Mouse (Mus musculus) limb, embryonic 14.5 days (tissue): ENCODE results near the gene Rassf6. TPM values are rescaled to one million over a fixed set of nuclear protein-coding genes. Genes with fewer than 3 reads are reported as not detected.

ENCODE experiments used
- ATAC-seq: fragments of 200-750 bp; cut with Nextera tagmentation; 2 replicates; pipeline ENCODE4 v1.8.0; 2017; ENCODE audit warnings: low read depth, moderate number of reproducible peaks, moderate TSS enrichment; ENCODE audit not compliant: low FRiP score
- DNase-seq: peaks from one replicate; pipeline ENCODE4 v3.0.0-alpha.2; 2015; ENCODE audit warnings: low spot score
- H3K27ac ChIP-seq: fragments of 300-500 bp; sonication (generic); replicated peaks from 2 replicates; pipeline ENCODE4 v1.5.1; 2014; ENCODE audit warnings: low read depth, mild to moderate bottlenecking, low read length, moderate library complexity, mixed read lengths
- H3K27me3 ChIP-seq: fragments of 300-500 bp; sonication (generic); 2 replicates; pipeline ENCODE4 v1.6.1; 2014; ENCODE audit warnings: low read length, mixed read lengths; ENCODE audit not compliant: control insufficient read depth, insufficient read depth
- H3K36me3 ChIP-seq: fragments of 300-500 bp; sonication (generic); 2 replicates; pipeline ENCODE4 v1.6.1; 2014; ENCODE audit warnings: mild to moderate bottlenecking, low read length, moderate library complexity, mixed read lengths; ENCODE audit not compliant: control insufficient read depth, insufficient read depth
- H3K4me1 ChIP-seq: fragments of 300-500 bp; sonication (generic); 2 replicates; pipeline ENCODE4 v1.6.1; 2014; ENCODE audit warnings: antibody characterized with exemption, low read length, mixed read lengths; ENCODE audit not compliant: control insufficient read depth, insufficient read depth
- H3K4me2 ChIP-seq: fragments of 300-500 bp; sonication (generic); replicated peaks from 2 replicates; pipeline ENCODE4 v1.6.1; 2014; ENCODE audit warnings: low read depth, mild to moderate bottlenecking, low read length, moderate library complexity; ENCODE audit not compliant: severe bottlenecking
- H3K4me3 ChIP-seq: fragments of 300-500 bp; sonication (generic); replicated peaks from 2 replicates; pipeline ENCODE4 v1.5.1; 2014; ENCODE audit warnings: low read length
- H3K9ac ChIP-seq: fragments of 300-500 bp; sonication (generic); 2 replicates; pipeline ENCODE4 v1.6.1; 2014; ENCODE audit warnings: mild to moderate bottlenecking, low read depth, low read length, moderate library complexity; ENCODE audit not compliant: severe bottlenecking
- H3K9me3 ChIP-seq: fragments of 300-500 bp; sonication (generic); 2 replicates; pipeline ENCODE4 v1.6.1; 2016; ENCODE audit warnings: low read length; ENCODE audit not compliant: control insufficient read depth
- POLR2A ChIP-seq: fragments of 200-500 bp; IDR thresholded peaks from 2 replicates; pipeline ENCODE4 v1.8.0; 2012; ENCODE audit warnings: inconsistent platforms, mild to moderate bottlenecking, moderate library complexity, borderline replicate concordance; ENCODE audit not compliant: insufficient read depth, insufficient read length; ENCODE audit errors: extremely low read depth
- WGBS: fragments of 180-500 bp; shearing (Covaris S2); extraction: QIAGEN DNeasy Blood & Tissue Kit; methylation state at CpG from one replicate; pipeline ENCODE4 v1.1.7; 2014; 5-methylcytosine and 5-hydroxymethylcytosine counted together
- polyA plus RNA-seq, 2 experiments: library from polyadenylated mRNA; depleted of rRNA in 1 of 2; stranded (reverse) in 1 of 2; unstranded in 1 of 2; fragments of >200 nt; fragmentation: Nextera tagmentation in 1 of 2; extraction: Ambion mirVana in 1 of 2; gene quantifications; 2 replicates each; pipeline versions ENCODE4 v1.2.1 to v1.2.3; 2012 to 2014

The Rassf6 gene
- polyA plus RNA-seq, 2 experiments, result 1.2 to 3.3 TPM

GRCm38 (mm10) chr5:90611996-90612611, 28.4 kb downstream of the Rassf6 start:
- 84% methylated on average over 6 of the region's 6 CpGs for WGBS
- no peak overlapping the region for H3K27ac ChIP-seq

GRCm38 (mm10) chr5:90611388-90611787, 29.1 kb downstream of the Rassf6 start:
- no peaks in the 10 kb centered on the region for H3K9me3 ChIP-seq
- no peak overlapping the region for H3K27ac ChIP-seq
- WGBS, result 77% methylated on average over 3 of the region's 3 CpGs
- no peak overlapping the region for H3K9ac ChIP-seq
- H3K36me3 ChIP-seq, result no peaks in the 10 kb centered on the region
- DNase-seq (no peak), ATAC-seq (no peak)
- no peaks in the 10 kb centered on the region for H3K27me3 ChIP-seq
- H3K4me1 ChIP-seq, result peaks cover 12% of the 10 kb centered on the region
- H3K4me2 ChIP-seq, result no peak overlapping the region
- no peak for TF ChIP-seq POLR2A
- H3K4me3 ChIP-seq, result no peak overlapping the region

More at GRCm38 (mm10) chr5:90611996-90612611, 28.4 kb downstream of the Rassf6 start:
- no peak overlapping the region for H3K4me2 ChIP-seq
- no peaks in the 10 kb centered on the region for H3K27me3 ChIP-seq
- no peaks in the 10 kb centered on the region for H3K9me3 ChIP-seq
- H3K4me3 ChIP-seq, result no peak overlapping the region
- no peak for TF ChIP-seq POLR2A
- DNase-seq, result no peak
- H3K36me3 ChIP-seq, result no peaks in the 10 kb centered on the region
- ATAC-seq, result no peak
- no peak overlapping the region for H3K9ac ChIP-seq
- H3K4me1 ChIP-seq, result peaks cover 12% of the 10 kb centered on the region

GRCm38 (mm10) chr5:90608906-90609305, 31.6 kb downstream of the Rassf6 start:
- H3K9me3 ChIP-seq, result no peaks in the 10 kb centered on the region
- H3K4me3 ChIP-seq, result no peak overlapping the region
- H3K36me3 ChIP-seq, result no peaks in the 10 kb centered on the region
- TF ChIP-seq POLR2A, result no peak
- DNase-seq (peak; percentile 60), ATAC-seq (peak; percentile 68)
- H3K27ac ChIP-seq, result no peak overlapping the region
- no peaks in the 10 kb centered on the region for H3K27me3 ChIP-seq
- 19% methylated on average over 11 of the region's 11 CpGs for WGBS
- no peak overlapping the region for H3K9ac ChIP-seq
- H3K4me1 ChIP-seq, result peaks cover 12% of the 10 kb centered on the region
- peak overlapping the region; percentile 6; the same call in 1 of the 2 replicates for H3K4me2 ChIP-seq

- H3K9me3 ChIP-seq, result no peaks in the 10 kb centered on the region
- no peak for ATAC-seq
- no peak for TF ChIP-seq POLR2A
Observed at GRCm38 (mm10) chr5:90603407-90603923, 37.0 kb downstream of the Rassf6 start.

GRCm38 (mm10) chr5:90601469-90601868, 39.0 kb downstream of the Rassf6 start:
- H3K4me2 ChIP-seq, result no peak overlapping the region
- no peaks in the 10 kb centered on the region; the same call in 1 of the 2 replicates for H3K27me3 ChIP-seq
- TF ChIP-seq POLR2A, result no peak
- H3K4me1 ChIP-seq, result no peaks in the 10 kb centered on the region
- H3K36me3 ChIP-seq, result no peaks in the 10 kb centered on the region
- WGBS, result 18% methylated on average over 6 of the region's 6 CpGs
- H3K9me3 ChIP-seq, result no peaks in the 10 kb centered on the region
- peak; percentile 71 for DNase-seq
- no peak overlapping the region for H3K9ac ChIP-seq
- no peak overlapping the region for H3K4me3 ChIP-seq
- H3K27ac ChIP-seq, result no peak overlapping the region
- no peak for ATAC-seq

More at GRCm38 (mm10) chr5:90603407-90603923, 37.0 kb downstream of the Rassf6 start:
- no peak overlapping the region for H3K9ac ChIP-seq
- H3K27me3 ChIP-seq, result no peaks in the 10 kb centered on the region; the same call in 1 of the 2 replicates
- peaks cover 2% of the 10 kb centered on the region; the same call in 1 of the 2 replicates for H3K4me1 ChIP-seq
- no peak overlapping the region for H3K4me3 ChIP-seq
- H3K36me3 ChIP-seq, result no peaks in the 10 kb centered on the region
- DNase-seq, result no peak
- no peak overlapping the region for H3K27ac ChIP-seq
- WGBS, result 48% methylated on average over 13 of the region's 13 CpGs
- no peak overlapping the region for H3K4me2 ChIP-seq
